Mouse (Mus musculus): ENCODE measurements around the gene Atp6v1f.

Gene Atp6v1f

GRCm38 (mm10) chr6:29467583-29468354, at the start of gene Atp6v1f:
Atp6v1f (plus strand) TSS chr6:29467718.
- peak; percentile 88 for DNase-seq

DNA sequence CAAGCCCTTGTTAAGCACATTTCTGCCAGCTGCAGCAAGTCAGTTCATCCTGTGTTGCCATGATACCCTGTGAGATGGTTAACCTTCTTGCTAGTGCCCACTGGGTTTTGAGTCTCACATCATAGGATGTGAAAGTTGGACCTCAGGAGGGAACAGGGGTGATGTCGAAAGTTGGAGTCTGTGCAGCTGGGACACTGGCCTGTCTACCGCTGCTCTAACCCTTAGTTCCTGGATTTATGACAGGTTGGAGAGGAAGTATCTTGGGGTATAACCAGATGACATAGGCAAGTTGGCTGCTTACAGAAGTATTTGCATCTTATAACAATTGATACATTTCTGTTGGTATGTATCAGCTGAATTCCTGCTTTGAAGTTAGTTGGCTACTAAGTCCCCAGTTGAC, 46.9 kb upstream of the Atp6v1f start:
- DNase-seq = no peak

- DNase-seq = no peak
Measured at GRCm38 (mm10) chr6:29425118-29425517, 42.4 kb upstream of the Atp6v1f start.

DNA sequence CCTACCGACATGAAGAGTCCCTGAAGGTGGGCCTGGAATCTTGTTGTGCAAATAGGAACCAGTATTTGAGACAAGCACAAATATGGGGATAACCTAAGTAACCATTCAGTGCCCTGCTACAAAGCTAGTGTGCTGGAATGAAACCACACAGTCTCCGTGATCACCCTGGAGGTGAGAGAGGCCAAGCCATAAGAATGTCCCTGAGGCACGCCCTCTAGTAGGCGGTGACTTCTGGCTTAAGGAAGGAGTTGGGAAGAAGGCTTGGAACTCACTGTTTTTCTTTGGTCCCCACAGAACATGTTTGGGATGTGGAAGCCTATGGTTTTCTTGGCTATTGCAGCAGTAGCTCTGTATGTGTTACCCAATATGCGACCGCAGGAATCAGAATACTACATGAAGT, 41.2 kb upstream of the Atp6v1f start:
- DNase-seq = no peak

DNA sequence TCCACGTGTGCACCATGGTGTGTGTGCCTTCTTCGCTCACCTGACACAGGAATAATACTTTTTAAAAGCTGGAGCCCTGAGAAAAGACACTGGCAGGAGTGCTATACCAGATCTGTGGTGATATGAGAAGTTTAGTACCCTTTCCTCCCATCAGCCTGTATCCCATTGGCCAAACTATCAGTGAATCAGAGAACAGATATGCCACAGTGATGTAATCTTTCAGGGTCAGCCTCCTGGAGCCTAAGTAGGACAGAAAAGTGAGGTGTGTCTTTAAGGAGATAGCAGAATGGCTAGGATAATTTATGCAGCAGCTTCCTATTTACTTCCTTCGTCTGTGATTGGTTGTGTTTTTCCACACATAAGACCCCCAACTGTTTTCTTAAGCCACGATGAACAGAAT, 39.3 kb upstream of the Atp6v1f start:
- DNase-seq = no peak

GRCm38 (mm10) chr6:29430681-29431420, 36.7 kb upstream of the Atp6v1f start:
- no peak for DNase-seq

- DNase-seq = no peak
Measured at GRCm38 (mm10) chr6:29431473-29431872, 36.0 kb upstream of the Atp6v1f start.

DNA sequence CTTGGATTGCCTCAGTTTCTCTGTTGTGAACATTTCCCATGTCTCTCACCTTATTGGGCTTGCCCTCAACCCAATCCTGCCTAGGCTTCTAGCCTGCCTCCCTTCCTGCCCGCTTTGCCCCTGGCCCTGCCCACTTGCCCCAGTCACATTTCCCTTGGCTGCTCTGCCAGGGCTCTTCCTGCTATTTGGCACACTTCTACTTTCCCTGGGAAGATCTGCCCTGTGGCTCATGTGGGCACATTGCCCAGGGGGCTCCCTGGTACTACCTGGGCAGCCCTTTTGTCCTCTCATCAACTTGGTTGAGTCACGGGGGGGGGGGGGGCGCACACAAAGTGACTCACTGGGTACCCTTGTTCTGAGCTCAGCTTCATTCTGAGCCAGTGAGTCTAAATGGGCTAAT, 35.4 kb upstream of the Atp6v1f start:
- DNase-seq = no peak

DNA sequence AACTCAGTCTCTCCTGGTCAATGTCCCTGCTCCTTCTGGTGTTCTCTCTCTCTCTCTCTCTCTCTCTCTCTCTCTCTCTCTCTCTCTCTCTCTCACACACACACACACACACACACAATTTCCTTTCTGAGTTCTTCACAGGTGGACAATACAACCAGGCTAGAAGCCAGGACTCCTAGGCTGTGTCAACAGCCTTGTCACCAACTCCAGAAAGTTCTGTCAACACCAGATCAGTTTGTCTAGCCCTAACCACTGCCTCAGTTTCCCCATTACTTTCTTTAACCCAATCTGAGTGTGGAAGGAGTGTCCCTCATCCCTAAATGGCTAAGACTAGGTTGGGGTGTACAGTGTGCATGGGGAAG, 34.9 kb upstream of the Atp6v1f start:
- DNase-seq = no peak

- DNase-seq = no peak
Measured at GRCm38 (mm10) chr6:29433038-29433803, 34.3 kb upstream of the Atp6v1f start, which contains the start of gene Flnc. Flnc (plus strand) TSS chr6:29433256.

GRCm38 (mm10) chr6:29433804-29434795, 33.4 kb upstream of the Atp6v1f start:
- no peak for DNase-seq

DNA sequence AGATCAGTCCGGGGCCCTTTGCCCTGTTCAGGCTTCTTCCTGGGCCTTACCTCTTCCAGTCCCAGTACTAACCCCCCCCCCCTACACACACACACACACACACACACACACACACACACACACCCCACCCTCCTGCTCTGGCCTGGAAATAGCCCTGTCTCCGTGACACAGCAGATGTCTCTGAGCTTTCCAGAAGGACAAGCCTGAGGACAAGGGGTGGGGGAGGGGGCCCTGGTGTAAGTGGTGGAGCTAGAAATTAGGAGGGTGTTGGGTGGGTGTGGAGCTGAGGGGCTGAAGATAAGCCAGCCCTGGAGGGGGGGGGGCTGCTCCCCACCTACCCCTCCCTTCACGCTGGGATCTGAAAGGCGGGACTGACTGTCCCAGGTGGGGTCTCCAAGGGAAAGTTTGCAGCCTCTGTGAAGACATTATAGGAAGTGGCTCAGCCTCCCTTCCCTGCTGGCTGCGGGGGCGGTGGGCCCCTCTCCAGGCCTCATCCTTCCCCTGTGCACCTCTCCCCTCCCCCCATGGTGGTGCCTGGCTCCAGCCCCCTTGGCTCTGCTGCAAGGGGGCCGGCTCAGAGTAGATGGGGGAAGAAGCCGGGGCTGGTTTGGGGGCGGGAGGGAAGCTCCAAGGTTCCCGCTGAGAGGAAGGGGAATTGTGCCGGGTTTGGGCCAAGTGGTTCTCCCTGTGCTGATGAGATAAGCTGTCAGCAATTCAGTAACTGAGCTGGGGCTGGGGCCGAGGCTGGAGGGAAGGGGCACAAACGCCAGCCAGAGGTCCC, 32.4 kb upstream of the Atp6v1f start:
- DNase-seq = no peak

DNA sequence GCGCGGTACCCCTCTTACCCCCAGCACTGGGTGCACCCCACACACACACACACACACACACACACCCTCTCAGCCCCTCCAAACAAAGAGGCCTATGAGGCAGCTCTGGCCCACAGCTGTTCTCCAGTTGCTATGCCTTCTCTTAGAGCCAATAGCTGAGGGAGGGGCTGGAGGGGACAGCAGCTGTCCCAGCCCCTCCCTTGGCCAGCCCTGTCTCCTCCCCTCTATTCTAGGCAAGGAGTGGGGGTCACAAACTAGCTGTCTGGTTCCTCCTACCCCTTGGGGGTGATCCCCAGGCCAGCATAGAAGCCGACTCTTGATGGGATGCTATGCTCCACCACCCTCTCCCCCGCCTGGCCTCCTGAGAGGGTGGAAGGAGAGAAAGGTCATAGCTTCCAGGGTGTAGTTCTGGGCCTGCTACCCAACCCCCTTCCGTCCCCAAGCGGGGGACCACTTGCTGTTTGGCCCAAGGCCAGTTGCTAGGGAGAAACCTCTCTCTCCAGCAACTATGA, 31.5 kb upstream of the Atp6v1f start:
- no peak for DNase-seq

GRCm38 (mm10) chr6:29436461-29436934, 31.0 kb upstream of the Atp6v1f start:
- no peak for DNase-seq

DNA sequence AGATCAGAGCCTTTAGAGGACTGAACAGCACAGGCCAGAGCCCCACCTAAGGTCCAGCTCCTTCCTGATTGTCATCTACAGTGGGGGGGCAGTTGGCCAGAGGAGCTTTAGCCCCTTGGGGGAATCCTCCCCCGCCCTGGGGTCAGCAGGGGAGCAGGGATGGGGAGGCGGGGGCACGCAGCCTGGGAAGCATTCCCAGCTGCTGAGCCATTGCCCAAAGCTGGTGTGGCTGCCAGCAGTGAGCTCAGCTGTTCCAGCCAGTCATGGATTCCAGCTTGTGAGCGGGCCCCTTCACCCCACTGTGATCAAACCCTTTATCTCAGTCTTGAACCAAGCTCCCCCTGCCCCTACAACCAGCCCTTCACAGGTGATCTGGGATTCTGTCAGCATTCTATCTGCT, 28.3 kb upstream of the Atp6v1f start:
- DNase-seq = no peak

GRCm38 (mm10) chr6:29439789-29440188, 27.7 kb upstream of the Atp6v1f start:
- DNase-seq = no peak

DNA sequence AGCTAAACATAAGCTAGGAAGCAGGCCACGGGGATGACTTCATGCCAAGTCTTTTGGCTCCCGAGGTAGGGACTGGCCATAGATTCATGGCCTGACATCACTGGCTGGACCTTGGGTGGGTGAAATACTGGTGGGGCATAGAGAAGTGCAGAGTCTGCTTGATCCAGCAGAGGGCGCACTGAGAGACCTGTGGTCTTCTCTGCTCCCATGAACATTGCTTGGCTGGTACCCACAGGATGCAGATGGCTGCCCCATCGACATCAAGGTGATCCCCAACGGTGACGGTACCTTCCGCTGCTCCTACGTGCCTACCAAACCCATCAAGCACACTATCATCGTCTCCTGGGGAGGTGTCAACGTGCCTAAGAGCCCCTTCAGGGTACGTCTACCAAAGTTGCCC, 22.7 kb upstream of the Atp6v1f start:
- DNase-seq = no peak

- DNase-seq = no peak
Measured at GRCm38 (mm10) chr6:29445354-29445753, 22.2 kb upstream of the Atp6v1f start.

DNA sequence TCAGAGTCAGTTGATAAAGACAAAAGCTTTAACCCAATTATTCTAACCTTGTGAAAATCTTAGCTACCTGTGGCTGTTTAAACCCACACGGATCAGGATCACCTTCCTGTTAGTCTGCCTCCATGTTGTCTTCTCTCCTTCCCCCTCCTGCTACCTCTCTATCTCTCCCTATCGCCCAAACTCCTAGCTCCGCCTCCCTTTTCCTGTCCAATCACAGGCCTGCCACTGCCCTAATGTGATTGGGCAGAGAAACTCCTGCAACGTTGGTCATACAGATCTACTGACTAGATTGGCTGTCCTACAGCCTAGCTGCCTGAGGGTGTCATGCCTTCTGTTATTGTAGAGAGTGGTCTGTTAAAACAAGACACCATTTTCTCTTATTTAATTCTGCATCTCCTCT, 17.7 kb upstream of the Atp6v1f start:
- no peak for DNase-seq

DNA sequence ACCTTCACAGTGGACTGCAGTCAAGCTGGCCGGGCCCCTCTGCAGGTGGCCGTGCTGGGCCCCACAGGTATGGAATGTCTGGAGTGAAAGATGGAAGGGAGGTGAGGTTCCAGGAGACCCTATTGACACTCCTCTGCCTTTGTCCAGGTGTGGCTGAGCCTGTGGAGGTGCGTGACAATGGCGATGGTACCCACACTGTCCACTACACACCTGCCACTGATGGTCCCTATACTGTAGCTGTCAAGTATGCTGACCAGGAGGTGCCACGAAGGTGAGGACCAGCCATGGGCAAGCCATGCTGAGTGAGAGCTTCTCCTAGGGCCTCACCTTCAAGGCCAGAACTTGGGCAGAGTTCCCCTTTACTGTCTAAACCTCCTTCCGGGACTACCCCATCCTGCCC, 16.9 kb upstream of the Atp6v1f start:
- no peak for DNase-seq

- no peak for DNase-seq
Measured at GRCm38 (mm10) chr6:29461502-29461901, 6.0 kb upstream of the Atp6v1f start.

Data from right cerebral cortex, postnatal 25 days (tissue).